Mouse (Mus musculus) hematopoietic multipotent progenitor cell, adult 10-12 weeks (in vitro differentiated cells): Measurements from ENCODE around the gene Amy2a5. TPM values are rescaled to one million over a fixed set of nuclear protein-coding genes. Genes with fewer than 3 reads are reported as not detected.

ENCODE experiments used
- polyA plus RNA-seq: library from polyadenylated mRNA; stranded (reverse); fragments of >175 nt; gene quantifications from 2 replicates; pipeline ENCODE4 v1.2.3, GENCODE M21; 2012; ENCODE audit warnings: low replicate concordance

Gene Amy2a5
- polyA plus RNA-seq, result 0.04 and 0.12 TPM in 2 replicates

GRCm38 (mm10) chr3:113258737-113259136, at the start of gene Amy2a5:
Amy2a5 (minus strand) TSS chr3:113258837.

GRCm38 (mm10) chr3:113291349-113291748, 32.7 kb upstream of the Amy2a5 start, which contains the start of gene Amy2a4:
Amy2a4 (minus strand) TSS chr3:113291449.

Other genes starting within 250 kb of the Amy2a5 start
- gene Amy2a4, start 32.6 kb upstream of the Amy2a5 start, polyA plus RNA-seq, result not detected in 2 replicates
- gene Amy2a3, start 65.2 kb upstream of the Amy2a5 start, polyA plus RNA-seq, result not detected in 2 replicates
- not detected in 2 replicates for gene Amy2a2, start 97.8 kb upstream of the Amy2a5 start, polyA plus RNA-seq